ENCODE assay signal across 15 mouse cellular contexts in the genomic region with DNA sequence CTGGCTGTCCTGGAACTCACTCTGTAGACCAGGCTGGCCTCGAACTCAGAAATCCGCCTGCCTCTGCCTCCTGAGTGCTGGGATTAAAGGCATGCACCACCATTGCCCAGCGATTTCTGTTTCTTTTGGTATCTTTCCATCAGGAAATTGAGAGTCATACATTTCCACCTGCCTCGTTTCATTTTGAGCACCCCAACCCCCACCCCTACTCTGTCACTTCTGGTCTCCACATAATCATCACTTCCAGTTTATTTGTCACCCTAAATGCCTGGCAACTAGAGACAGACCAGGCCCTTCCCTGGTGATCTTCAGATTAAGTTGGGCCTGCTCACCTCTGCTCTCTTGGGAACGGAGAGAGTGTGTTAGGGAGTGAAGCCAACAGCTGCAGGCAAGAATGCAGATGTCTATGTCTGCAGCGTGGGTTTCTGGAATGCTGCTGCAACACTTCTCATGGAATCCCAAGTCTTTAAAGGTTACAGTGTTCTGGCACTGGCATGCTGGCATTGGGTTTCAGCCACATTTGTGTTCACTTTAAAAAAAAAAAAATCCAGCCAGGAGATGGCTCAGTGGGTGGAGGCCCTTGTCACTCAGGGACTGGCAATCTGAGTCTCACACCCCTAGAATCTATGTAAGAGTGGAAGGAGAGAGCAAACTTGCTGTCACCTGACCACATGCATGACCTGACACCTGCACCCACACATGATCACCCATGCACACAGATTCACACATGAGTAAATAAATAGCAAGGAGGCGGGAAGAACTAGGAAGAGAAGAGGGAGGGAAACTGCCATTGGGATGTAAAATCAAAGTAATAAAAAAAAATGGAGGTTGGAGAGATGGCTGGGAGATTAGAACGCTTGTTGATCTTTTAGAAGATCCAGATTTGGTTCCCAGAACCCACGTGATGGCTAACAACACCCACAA. TPM values are rescaled to one million over a fixed set of nuclear protein-coding genes. Genes with fewer than 3 reads are reported as not detected.
A peak's percentile ranks its signal among the peaks of the same experiment; 100 is the strongest.
DNase-seq lines count a peak whose midpoint lies in the region; ATAC-seq and TF ChIP-seq lines count a peak whose summit lies in the region.
"Had no signal": no experiment of that assay in that cellular context is flagged by ENCODE, and none has a peak within 500 bp of the region (broad histone marks: within the 10 kb centered on the region; RNA-seq: fewer than 3 reads in every experiment).

No protein-coding gene starts in this region.

- 61% methylated on average over 9 of the region's 9 CpGs for WGBS in embryonic facial prominence, embryonic 14.5 days
- 74% methylated on average over 9 of the region's 9 CpGs for WGBS in embryonic facial prominence, embryonic 10.5 days
- WGBS in kidney, embryonic 15.5 days, result 66% methylated on average over 9 of the region's 9 CpGs
- WGBS in kidney, embryonic 16.5 days, result 54% methylated on average over 9 of the region's 9 CpGs
- 74% methylated on average over 9 of the region's 9 CpGs for WGBS in intestine, postnatal 0 days

- H3K4me3 ChIP-seq in embryonic facial prominence, embryonic 14.5 days (ENCODE audit: low read depth, low read length), result no peak overlapping the region
- no peak overlapping the region for H3K4me3 ChIP-seq in embryonic facial prominence, embryonic 10.5 days
- H3K4me3 ChIP-seq in kidney, embryonic 15.5 days (replicated peaks), result no peak overlapping the region
- no peak overlapping the region for H3K4me3 ChIP-seq in kidney, embryonic 16.5 days (ENCODE audit: low read length)
- H3K4me3 ChIP-seq in myocyte, result no peak overlapping the region
- H3K4me3 ChIP-seq in intestine, postnatal 0 days (ENCODE audit: low read depth, low read length), result no peak overlapping the region
- H3K4me3 ChIP-seq: forebrain, embryonic 12.5 days; gastrocnemius, adult 2 months; limb, embryonic 13.5 days; neural tube, embryonic 15.5 days had no signal

- TF ChIP-seq POLR2A in myocyte (IDR thresholded peaks at IDR 0.05; ENCODE audit: insufficient read length, low read depth), result no peak

- no peak overlapping the region for H3K27ac ChIP-seq in embryonic facial prominence, embryonic 14.5 days (replicated peaks; ENCODE audit: low read depth, low read length)
- no peak overlapping the region for H3K27ac ChIP-seq in embryonic facial prominence, embryonic 10.5 days (replicated peaks)
- H3K27ac ChIP-seq in kidney, embryonic 15.5 days, result 0 out of 2 replicates have a peak overlapping the region, but pooled peaks have one; percentile 32
- no peak overlapping the region for H3K27ac ChIP-seq in kidney, embryonic 16.5 days (ENCODE audit: low read length)
- no peak overlapping the region for H3K27ac ChIP-seq in intestine, postnatal 0 days (ENCODE audit: low read depth, low read length)
- H3K27ac ChIP-seq: forebrain, embryonic 12.5 days; gastrocnemius, adult 2 months; limb, embryonic 13.5 days; neural tube, embryonic 15.5 days had no signal

- H3K79me2 ChIP-seq in myocyte (ENCODE audit: control insufficient read depth, insufficient read depth), result no peaks in the 10 kb centered on the region

- H3K27me3 ChIP-seq in embryonic facial prominence, embryonic 14.5 days (replicated peaks; ENCODE audit: control insufficient read depth, insufficient read depth, low read length), result no peaks in the 10 kb centered on the region
- H3K27me3 ChIP-seq in embryonic facial prominence, embryonic 10.5 days (replicated peaks; ENCODE audit: low read depth, poor library complexity, severe bottlenecking), result no peaks in the 10 kb centered on the region
- H3K27me3 ChIP-seq in kidney, embryonic 15.5 days, result no peaks in the 10 kb centered on the region
- H3K27me3 ChIP-seq in kidney, embryonic 16.5 days (ENCODE audit: insufficient read depth, low read length), result no peaks in the 10 kb centered on the region
- H3K27me3 ChIP-seq in myocyte (ENCODE audit: control insufficient read depth, insufficient read depth, insufficient read length), result no peaks in the 10 kb centered on the region
- no peaks in the 10 kb centered on the region for H3K27me3 ChIP-seq in intestine, postnatal 0 days (replicated peaks; ENCODE audit: control insufficient read depth, insufficient read depth, low read length)
- H3K27me3 ChIP-seq: forebrain, embryonic 12.5 days; limb, embryonic 13.5 days; neural tube, embryonic 15.5 days had no signal

- TF ChIP-seq CTCF in intestine, postnatal 0 days (IDR thresholded peaks at IDR 0.05; ENCODE audit: low read depth), result no peak

- no peaks in the 10 kb centered on the region for H3K4me1 ChIP-seq in embryonic facial prominence, embryonic 14.5 days (ENCODE audit: control insufficient read depth, insufficient read depth, low read length)
- peaks cover 15% of the 10 kb centered on the region for H3K4me1 ChIP-seq in embryonic facial prominence, embryonic 10.5 days
- peaks cover 8% of the 10 kb centered on the region for H3K4me1 ChIP-seq in kidney, embryonic 15.5 days
- peaks cover 8% of the 10 kb centered on the region for H3K4me1 ChIP-seq in kidney, embryonic 16.5 days (ENCODE audit: insufficient read depth, low read length)
- no peaks in the 10 kb centered on the region for H3K4me1 ChIP-seq in intestine, postnatal 0 days (replicated peaks; ENCODE audit: control insufficient read depth, insufficient read depth, low read length)

- H3K4me2 ChIP-seq in embryonic facial prominence, embryonic 14.5 days (ENCODE audit: low read depth, low read length), result no peak overlapping the region
- H3K4me2 ChIP-seq in kidney, embryonic 15.5 days, result no peak overlapping the region
- no peak overlapping the region for H3K4me2 ChIP-seq in kidney, embryonic 16.5 days (replicated peaks; ENCODE audit: low read depth, low read length)
- H3K4me2 ChIP-seq in myocyte (ENCODE audit: low read depth), result peak overlapping the region; percentile 22
- H3K4me2 ChIP-seq in intestine, postnatal 0 days (replicated peaks; ENCODE audit: low read depth), result no peak overlapping the region
- H3K4me2 ChIP-seq: forebrain, embryonic 12.5 days; limb, embryonic 13.5 days; neural tube, embryonic 15.5 days had no signal

- 0 out of 2 replicates have a peak, but pooled peaks have one; percentile 47 for ATAC-seq in embryonic facial prominence, embryonic 14.5 days (ENCODE audit: low read depth)
- no peak for ATAC-seq in kidney, embryonic 15.5 days (replicated peaks; ENCODE audit: low FRiP score)
- no peak for ATAC-seq in kidney, embryonic 16.5 days (ENCODE audit: low FRiP score, low TSS enrichment)
- no peak for ATAC-seq in intestine, postnatal 0 days
- no peak for ATAC-seq in granulocyte monocyte progenitor cell, adult 5-6 weeks (replicated peaks; ENCODE audit: poor library complexity, severe bottlenecking)
- ATAC-seq: hindbrain, embryonic 16.5 days had no signal

- peak; percentile 72 for DNase-seq in embryonic facial prominence, embryonic 14.5 days (ENCODE audit: low spot score)
- no peak for DNase-seq in embryonic facial prominence, embryonic 10.5 days (ENCODE audit: low spot score)
- peak; percentile 77 for DNase-seq in NIH3T3 (ENCODE audit: low read depth)
- DNase-seq: cerebellum, adult 2 months; gastrocnemius, adult 2 months; lung, adult 18-20 months had no signal

- no peak overlapping the region for H3K9ac ChIP-seq in embryonic facial prominence, embryonic 14.5 days (ENCODE audit: low read depth, low read length)
- H3K9ac ChIP-seq in kidney, embryonic 15.5 days, result no peak overlapping the region
- H3K9ac ChIP-seq in kidney, embryonic 16.5 days (replicated peaks; ENCODE audit: low read length), result no peak overlapping the region
- no peak overlapping the region for H3K9ac ChIP-seq in intestine, postnatal 0 days (ENCODE audit: low read depth, low read length)
- H3K9ac ChIP-seq: forebrain, embryonic 12.5 days; limb, embryonic 13.5 days; neural tube, embryonic 15.5 days had no signal

- H3ac ChIP-seq in myocyte (ENCODE audit: control insufficient read depth, insufficient read length), result no peak overlapping the region

- H3K36me3 ChIP-seq in embryonic facial prominence, embryonic 14.5 days (ENCODE audit: control insufficient read depth, insufficient read depth, low read length), result no peaks in the 10 kb centered on the region
- no peaks in the 10 kb centered on the region for H3K36me3 ChIP-seq in embryonic facial prominence, embryonic 10.5 days (replicated peaks)
- no peaks in the 10 kb centered on the region for H3K36me3 ChIP-seq in kidney, embryonic 15.5 days
- H3K36me3 ChIP-seq in kidney, embryonic 16.5 days (ENCODE audit: insufficient read depth, low read length), result no peaks in the 10 kb centered on the region
- H3K36me3 ChIP-seq in myocyte (ENCODE audit: control insufficient read depth, insufficient read depth), result no peaks in the 10 kb centered on the region
- H3K36me3 ChIP-seq in intestine, postnatal 0 days (ENCODE audit: control insufficient read depth, insufficient read depth), result no peaks in the 10 kb centered on the region
- H3K36me3 ChIP-seq: forebrain, embryonic 12.5 days; limb, embryonic 13.5 days; neural tube, embryonic 15.5 days had no signal

- no peaks in the 10 kb centered on the region for H3K9me3 ChIP-seq in embryonic facial prominence, embryonic 14.5 days (ENCODE audit: control insufficient read depth, low read length)
- H3K9me3 ChIP-seq in embryonic facial prominence, embryonic 10.5 days, result no peaks in the 10 kb centered on the region
- H3K9me3 ChIP-seq in kidney, embryonic 15.5 days (replicated peaks), result no peaks in the 10 kb centered on the region
- H3K9me3 ChIP-seq in kidney, embryonic 16.5 days (ENCODE audit: low read length), result no peaks in the 10 kb centered on the region
- no peaks in the 10 kb centered on the region for H3K9me3 ChIP-seq in intestine, postnatal 0 days (ENCODE audit: control insufficient read depth)
- H3K9me3 ChIP-seq: forebrain, embryonic 12.5 days; limb, embryonic 13.5 days; neural tube, embryonic 15.5 days had no signal

RNA-seq across cellular contexts. Expression of gene Npepps, which starts 5.7 kb away (rescaled TPM):
- 72.5 and 76.8 TPM in 2 replicates for polyA plus RNA-seq in embryonic facial prominence, embryonic 14.5 days (2014; fragmentation: Nextera tagmentation; extraction: Ambion mirVana)
- polyA plus RNA-seq in embryonic facial prominence, embryonic 10.5 days (2016; fragmentation: Nextera tagmentation; extraction: Ambion mirVana), result 85.5 and 88.1 TPM in 2 replicates
- polyA plus RNA-seq in kidney, embryonic 15.5 days (2015; fragmentation: Nextera tagmentation; extraction: Ambion mirVana), result 76.9 and 88.5 TPM in 2 replicates
- 80.9 and 94.4 TPM in 2 replicates for polyA plus RNA-seq in kidney, embryonic 16.5 days (2015; fragmentation: Nextera tagmentation; extraction: Ambion mirVana)
- 45.6 TPM for polyA plus RNA-seq in myocyte (2012; fragmentation: generic; extraction: Trizol)
- polyA plus RNA-seq in intestine, postnatal 0 days (2015; fragmentation: Nextera tagmentation; extraction: Ambion mirVana), result 41.9 and 54.7 TPM in 2 replicates
- total RNA-seq in granulocyte monocyte progenitor cell, adult 5-6 weeks (2014; fragmentation: Nextera tagmentation), result 46.9 and 69.3 TPM in 2 replicates
- total RNA-seq in granulocyte monocyte progenitor cell, adult 5-6 weeks (2017), result 21.6 and 31.3 TPM in 2 replicates

RNA-seq across cellular contexts. Expression of gene Mrpl45, which starts 29.4 kb away (rescaled TPM):
- polyA plus RNA-seq in embryonic facial prominence, embryonic 14.5 days (2014; fragmentation: Nextera tagmentation; extraction: Ambion mirVana), result 35.2 and 37.8 TPM in 2 replicates
- polyA plus RNA-seq in embryonic facial prominence, embryonic 10.5 days (2016; fragmentation: Nextera tagmentation; extraction: Ambion mirVana), result 65.7 and 67.0 TPM in 2 replicates
- polyA plus RNA-seq in kidney, embryonic 15.5 days (2015; fragmentation: Nextera tagmentation; extraction: Ambion mirVana), result 52.4 and 54.1 TPM in 2 replicates
- polyA plus RNA-seq in kidney, embryonic 16.5 days (2015; fragmentation: Nextera tagmentation; extraction: Ambion mirVana), result 56.5 and 59.8 TPM in 2 replicates
- polyA plus RNA-seq in myocyte (2012; fragmentation: generic; extraction: Trizol), result 36.3 TPM
- polyA plus RNA-seq in intestine, postnatal 0 days (2015; fragmentation: Nextera tagmentation; extraction: Ambion mirVana), result 40.2 and 40.5 TPM in 2 replicates
- 26.6 and 36.0 TPM in 2 replicates for total RNA-seq in granulocyte monocyte progenitor cell, adult 5-6 weeks (2014; fragmentation: Nextera tagmentation)
- 25.7 and 26.6 TPM in 2 replicates for total RNA-seq in granulocyte monocyte progenitor cell, adult 5-6 weeks (2017)
